Mouse (Mus musculus) G1E (cell line): Measurements from ENCODE around the gene Chp1.

Experiments used
- CTCF ChIP-seq: IDR thresholded peaks from 2 replicates; pipeline ENCODE4 v1.5.1; 2012; ENCODE audit warnings: low read depth, low read length, inconsistent platforms, mixed read lengths
- GATA1 ChIP-seq: IDR thresholded peaks from 2 replicates; pipeline ENCODE4 v1.6.1; 2012; ENCODE audit warnings: borderline replicate concordance, low read length, inconsistent platforms, mixed read lengths
- GATA2 ChIP-seq: IDR thresholded peaks from 2 replicates; pipeline ENCODE4 v1.6.1; 2012; ENCODE audit warnings: low read depth, low read length, inconsistent platforms, borderline replicate concordance
- POLR2AphosphoS5 ChIP-seq: IDR thresholded peaks from 2 replicates; pipeline ENCODE4 v1.6.1; 2012; ENCODE audit warnings: low read depth, low read length, inconsistent platforms; ENCODE audit not compliant: insufficient replicate concordance
- TAL1 ChIP-seq: conservative IDR thresholded peaks from 2 replicates; pipeline ENCODE4 v1.6.1; 2012; ENCODE audit warnings: low read depth, low read length, inconsistent platforms, mixed read lengths

GRCm38 (mm10) chr2:119507108-119507507, 40.4 kb upstream of the Chp1 start:
- TF ChIP-seq CTCF: no peak
- no peak for TF ChIP-seq TAL1
- no peak for TF ChIP-seq POLR2AphosphoS5
- no peak for TF ChIP-seq GATA1
- TF ChIP-seq GATA2: no peak
